Mouse (Mus musculus) kidney, adult 2 months (tissue): ENCODE results near the gene Kcnh1.

Source experiments
- CTCF ChIP-seq: fragments of 200-500 bp; conservative IDR thresholded peaks from 2 replicates; pipeline ENCODE4 v1.5.1; 2011; ENCODE audit warnings: low read depth, mild to moderate bottlenecking, control low read depth, low read length, moderate library complexity, mixed read lengths; ENCODE audit not compliant: insufficient read depth, insufficient read length
- POLR2A ChIP-seq: fragments of 200-500 bp; IDR thresholded peaks from one replicate; pipeline ENCODE4 v1.6.1; 2011; ENCODE audit warnings: low read depth, low read length, control low read depth

DNA sequence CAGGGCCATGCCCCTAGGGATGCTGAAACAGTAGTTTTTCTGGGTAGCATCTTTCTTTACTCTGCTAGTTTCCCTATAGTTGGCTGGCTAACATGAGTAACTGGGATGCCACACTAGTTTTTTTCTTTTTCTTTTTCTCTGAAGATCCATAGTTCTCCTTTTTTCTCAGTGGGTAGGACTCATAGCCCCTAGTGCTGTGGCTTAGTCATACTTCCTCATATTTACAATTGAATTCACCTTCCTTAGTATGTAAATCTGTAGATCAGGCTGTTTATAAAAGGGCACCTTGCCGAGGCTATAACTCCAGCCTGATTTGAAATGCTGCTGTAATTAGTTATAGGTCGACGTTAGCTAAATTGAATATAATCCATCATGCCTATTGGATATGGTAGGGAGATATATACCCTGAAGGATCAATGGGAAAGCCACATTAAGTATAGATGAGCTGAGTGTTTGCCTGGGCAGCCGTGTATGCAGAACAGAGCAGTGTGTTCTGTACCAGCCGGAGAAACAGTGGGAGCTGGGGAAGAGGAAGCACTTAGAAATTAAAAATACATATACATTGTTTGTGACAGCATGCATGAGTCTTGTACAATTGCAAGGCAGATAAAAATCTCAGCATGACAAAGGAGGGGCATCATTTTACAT is 107.0 kb downstream of the Kcnh1 start:
- no peak for TF ChIP-seq POLR2A
- TF ChIP-seq CTCF: no peak
